Mouse (Mus musculus) skeletal muscle tissue, adult 2 months (tissue): Measurements from ENCODE around the gene Kcnt2.

Source experiments
- DNase-seq: peaks from one replicate; pipeline ENCODE4 v3.0.0-alpha.2; 2012; ENCODE audit warnings: low read depth, low spot score

Kcnt2 gene

GRCm38 (mm10) chr1:140245876-140246597, at the start of gene Kcnt2:
Gene Kcnt2, plus strand, starts transcription at chr1:140246158.
- DNase-seq = peak; percentile 27

DNA sequence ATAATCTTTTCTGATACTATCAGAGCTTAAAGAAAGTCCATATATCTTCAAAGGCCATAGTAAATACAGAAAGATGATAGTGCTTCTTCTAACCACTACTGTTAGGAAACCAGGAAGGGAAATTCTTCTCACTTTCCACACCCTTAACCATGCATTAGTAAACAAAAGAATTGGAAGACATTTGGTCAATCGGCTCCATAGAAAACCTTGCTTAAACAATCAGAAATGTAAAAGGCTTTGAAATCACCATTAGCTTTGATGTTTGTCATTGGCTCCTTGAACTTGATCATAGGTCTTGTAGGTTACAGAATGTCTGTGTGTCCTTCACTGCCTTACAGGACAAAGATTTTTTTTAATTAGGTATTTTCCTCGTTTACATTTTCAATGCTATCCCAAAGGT, 40.6 kb upstream of the Kcnt2 start:
- no peak for DNase-seq

DNA sequence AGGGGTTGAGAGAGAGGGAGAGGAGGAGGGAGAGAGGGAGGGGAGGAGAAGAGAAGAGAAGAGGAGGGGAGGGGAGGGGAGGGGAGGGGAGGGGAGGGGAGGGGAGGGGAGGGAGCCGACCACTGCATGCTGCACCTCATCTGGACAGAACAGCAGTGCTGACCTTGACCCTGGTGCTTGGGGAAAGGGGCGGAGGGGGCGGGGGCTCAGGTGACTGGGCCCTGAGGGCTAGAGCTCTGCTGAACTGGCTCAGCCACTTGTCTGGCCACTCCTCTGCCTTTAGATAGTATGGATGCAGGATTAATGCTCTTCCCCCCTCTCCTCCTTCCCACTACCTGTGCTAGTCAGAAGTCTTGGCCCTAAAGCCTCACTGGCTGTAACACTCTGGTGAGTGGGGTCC, 20.7 kb upstream of the Kcnt2 start:
- no peak for DNase-seq

- DNase-seq = no peak
Observed at GRCm38 (mm10) chr1:140226673-140227072, 19.3 kb upstream of the Kcnt2 start.

DNA sequence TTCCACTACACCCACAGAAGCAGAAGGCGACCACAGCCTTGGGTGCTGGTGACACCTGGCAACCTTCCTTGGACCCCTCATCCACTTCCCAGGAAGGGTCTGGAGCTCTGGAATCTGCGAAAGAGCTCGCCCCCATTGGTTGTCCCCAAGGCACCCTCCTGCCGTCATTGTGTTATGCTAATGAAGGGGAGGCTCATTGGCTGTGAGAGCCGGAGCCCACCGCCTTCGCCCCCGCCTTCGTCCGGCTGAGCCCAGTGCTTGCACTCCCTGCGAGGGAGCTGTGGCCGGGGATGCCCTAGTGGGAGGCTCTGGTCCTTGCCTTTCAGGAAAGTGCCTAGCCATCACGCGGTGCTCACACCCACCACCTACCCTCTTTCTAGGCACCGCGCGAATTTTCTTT, 493 bp upstream of the Kcnt2 start:
- no peak for DNase-seq

DNA sequence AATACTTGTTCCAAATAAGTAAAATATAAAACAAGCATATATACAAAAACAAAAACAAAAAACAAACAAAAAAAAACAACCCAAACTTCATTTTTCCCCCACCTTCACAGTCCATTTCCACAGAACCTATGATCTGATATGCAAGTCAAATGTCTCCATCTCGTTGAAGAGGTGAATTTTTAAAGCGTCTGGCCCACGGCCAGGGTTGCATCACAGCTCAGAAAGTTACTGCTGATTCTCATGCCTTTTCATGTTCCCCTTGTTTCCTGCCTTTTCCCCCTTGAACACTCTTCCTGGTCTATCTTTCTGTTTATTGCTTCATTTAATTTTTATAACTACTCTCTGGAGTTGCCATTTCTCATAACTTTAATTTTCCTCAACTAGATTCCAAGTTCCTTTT, 18.7 kb downstream of the Kcnt2 start:
- DNase-seq = no peak

- DNase-seq = no peak
Observed at GRCm38 (mm10) chr1:140266047-140266446, 20.1 kb downstream of the Kcnt2 start.

DNA sequence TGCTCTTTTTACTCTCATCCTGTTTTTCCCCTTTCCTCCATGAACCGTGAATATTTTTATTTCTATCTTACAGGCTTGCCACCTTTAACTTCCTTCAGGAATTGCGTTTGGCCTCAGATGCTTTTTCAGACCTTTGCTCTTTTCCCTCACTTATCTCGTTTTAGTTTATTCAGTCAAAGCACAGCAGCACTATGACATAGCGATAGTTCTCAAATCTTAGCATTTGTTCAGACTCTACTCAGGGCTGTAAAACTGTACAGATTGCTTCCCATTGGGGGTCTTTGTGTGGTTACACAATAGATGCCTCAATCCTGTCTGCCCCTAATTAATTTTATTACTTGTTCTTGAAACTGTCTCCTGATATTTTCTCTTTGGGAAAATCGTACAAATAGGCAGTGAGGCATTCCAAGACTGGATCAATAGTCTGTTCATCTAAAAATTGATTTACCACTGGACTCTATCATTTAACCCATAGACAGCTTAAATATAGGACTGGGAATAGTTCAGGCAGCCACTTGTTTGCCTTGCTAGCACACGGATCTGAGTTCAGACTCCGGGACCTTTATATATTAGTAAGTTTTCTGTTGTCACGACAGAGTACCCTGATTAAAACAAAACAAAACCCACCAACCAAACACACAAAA, 20.8 kb downstream of the Kcnt2 start:
- DNase-seq = no peak

- DNase-seq = no peak
Observed at GRCm38 (mm10) chr1:140267288-140267687, 21.3 kb downstream of the Kcnt2 start.

DNA sequence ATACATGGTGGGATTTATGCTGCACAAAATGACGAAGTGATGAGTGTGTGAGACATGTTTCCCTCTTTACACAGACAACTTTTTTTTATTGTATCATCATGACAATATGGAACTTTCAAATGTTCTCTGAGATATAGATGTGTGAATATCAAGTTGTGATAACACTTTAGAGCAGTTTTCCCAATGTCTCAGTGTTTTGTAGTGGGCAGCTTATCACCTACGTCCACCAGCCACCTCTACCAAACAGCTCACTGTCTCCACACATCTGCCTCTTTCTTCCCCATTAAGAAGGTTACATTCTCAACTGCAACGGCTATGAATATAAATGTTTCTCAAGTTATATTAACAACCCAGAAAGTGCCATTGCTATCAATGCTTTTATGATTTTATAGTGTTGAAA, 27.7 kb downstream of the Kcnt2 start:
- no peak for DNase-seq

DNA sequence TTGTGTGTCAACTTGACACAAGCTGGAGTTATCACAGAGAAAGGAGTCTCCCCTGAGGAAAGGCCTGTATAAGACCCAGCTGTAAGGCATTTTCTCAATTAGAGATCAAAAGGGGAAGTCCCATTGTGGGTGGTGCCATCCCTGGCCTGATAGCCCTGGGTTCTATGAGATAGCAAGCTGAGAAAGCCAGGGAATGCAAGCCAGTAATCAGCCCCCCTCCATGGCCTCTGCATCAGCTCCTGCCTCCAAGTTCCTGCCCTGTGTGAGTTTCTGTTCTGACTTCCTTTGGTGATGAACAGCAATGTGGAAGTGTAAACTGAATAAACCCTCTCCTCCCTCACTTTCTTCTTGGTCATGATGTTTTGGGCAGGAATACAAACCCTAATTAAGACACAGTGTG, 29.9 kb downstream of the Kcnt2 start:
- no peak for DNase-seq

GRCm38 (mm10) chr1:140293140-140293539, 47.2 kb downstream of the Kcnt2 start:
- DNase-seq = no peak

DNA sequence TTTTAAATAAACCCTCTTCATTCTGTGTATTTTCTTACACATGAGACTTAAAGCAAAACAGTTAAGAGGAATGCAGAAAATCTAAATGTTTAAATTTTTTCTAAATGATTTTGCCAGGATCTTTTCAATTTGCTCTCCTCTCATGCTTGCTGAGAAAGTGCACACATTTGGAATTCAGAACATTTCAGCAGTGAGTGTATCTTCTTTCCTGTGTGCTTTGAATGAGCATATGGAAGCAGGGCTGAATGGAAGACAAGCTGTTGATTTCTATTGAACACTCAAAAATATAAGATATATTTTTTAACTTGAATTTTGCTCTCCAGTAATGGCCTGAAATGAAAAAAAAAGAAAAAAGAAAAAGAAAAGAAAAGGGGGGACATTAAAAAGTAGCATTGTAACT, 49.5 kb downstream of the Kcnt2 start:
- DNase-seq = no peak

DNA sequence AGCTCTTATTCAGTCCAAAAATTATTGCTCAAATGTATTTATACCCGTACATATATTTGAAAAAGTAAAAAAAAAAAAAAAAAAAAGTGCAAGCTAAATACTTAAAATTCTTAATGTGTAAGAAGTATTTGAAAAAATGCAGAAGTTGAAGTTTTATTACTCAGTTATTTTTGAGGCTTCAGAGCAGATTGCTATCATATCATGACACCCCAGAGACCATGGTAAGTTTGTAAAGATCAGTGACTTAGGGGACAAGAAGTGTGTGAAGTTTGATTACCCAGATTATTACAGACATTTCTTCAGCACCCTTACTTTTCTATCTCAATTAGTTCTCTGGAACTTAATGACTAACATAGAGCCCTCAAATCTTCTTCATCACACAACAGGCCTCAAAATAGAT, 58.3 kb downstream of the Kcnt2 start:
- DNase-seq = no peak

GRCm38 (mm10) chr1:140305344-140305743, 59.4 kb downstream of the Kcnt2 start:
- DNase-seq = no peak

DNA sequence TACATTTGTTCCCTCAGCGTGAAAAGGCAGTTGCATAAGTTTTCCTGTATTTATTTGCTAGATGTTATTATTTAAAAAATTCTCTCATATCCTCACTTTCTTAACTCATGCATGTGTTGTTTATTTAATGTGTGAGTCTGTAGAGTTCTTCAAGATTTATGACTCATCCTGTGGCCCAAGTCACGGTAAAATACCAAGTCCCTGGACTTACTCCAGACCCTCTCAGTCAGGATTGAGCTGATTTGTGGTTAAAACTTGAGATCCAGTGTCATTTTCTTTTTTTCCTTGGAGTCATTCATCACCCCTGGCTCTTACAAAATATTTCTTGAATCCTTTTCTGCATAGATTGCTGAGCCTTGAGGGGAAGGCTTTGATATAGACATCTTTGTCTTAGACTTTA, 60.4 kb downstream of the Kcnt2 start:
- no peak for DNase-seq

DNA sequence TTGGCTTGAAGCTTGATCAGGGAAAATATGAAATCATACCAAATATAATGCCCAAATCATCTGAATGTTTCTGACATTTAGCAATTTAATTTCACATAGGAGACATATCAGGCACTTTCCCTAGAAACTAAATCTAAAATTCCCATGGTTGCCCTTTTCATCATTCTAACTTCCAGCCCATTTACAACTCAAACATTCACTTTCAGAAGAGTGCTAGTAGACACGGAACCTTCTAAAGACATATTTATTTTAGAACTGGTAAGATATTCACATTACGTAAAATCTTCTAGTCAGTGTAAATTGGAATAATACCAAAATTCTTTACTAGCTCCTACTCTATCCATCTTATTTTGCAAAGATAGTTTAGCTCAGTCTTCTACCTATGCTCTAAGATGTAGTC, 64.8 kb downstream of the Kcnt2 start:
- DNase-seq = no peak

- no peak for DNase-seq
Observed at GRCm38 (mm10) chr1:140325088-140325487, 79.1 kb downstream of the Kcnt2 start.

DNA sequence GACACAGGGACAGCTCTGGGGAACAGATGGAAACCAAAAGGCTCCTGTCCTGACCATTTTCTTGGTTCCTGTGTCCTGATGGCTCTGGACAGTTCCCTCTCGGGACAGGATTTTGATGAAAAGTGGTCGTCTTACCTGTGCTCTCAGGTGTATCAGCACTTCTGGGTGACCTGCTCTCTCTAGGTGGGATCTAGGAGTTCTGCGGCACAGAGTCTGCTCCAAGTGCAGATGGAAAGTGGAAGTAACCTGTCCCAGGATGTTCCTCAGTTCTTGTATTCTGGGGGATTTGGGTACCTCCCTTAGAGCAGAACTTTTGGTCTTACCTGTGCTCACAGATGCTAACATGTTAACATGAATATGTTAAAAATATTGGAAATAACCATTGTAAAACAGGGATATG, 80.8 kb downstream of the Kcnt2 start:
- no peak for DNase-seq

DNA sequence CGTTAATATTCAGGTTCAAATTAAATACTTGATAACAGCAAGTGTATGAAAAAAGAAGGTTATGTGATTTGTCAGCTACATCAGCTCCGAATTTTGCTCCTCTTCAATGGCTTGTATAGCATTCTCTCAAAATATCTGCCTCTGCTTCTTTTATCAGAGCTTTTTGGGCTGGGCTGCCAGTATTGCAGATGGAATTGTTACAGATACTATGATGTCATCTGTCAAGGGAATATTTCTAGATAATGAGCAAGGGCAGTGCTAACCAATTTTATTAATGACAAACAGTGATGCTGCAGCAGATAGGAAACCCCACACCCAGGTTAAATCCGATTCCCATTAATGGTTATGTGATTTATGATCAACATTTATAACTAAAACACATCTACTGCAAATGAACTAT, 87.7 kb downstream of the Kcnt2 start:
- DNase-seq = no peak

DNA sequence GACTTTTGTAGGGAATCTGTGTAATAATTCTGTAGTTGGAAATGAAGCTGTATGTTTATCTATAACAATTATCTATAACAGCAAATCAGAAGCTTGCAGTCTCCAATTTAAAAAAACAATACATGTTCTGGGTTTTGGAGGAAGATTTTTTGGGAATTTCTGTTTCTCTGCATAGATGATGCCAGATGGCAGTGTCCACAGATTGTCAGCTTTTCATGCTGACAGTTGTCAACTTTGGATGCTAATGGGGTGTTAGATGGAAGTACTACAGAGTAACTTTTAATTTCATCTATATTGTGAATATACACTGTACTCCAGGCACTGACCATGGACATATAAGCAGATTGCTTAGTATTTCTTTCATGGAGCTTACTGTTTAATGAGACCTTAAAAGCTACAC, 92.5 kb downstream of the Kcnt2 start:
- DNase-seq = no peak

DNA sequence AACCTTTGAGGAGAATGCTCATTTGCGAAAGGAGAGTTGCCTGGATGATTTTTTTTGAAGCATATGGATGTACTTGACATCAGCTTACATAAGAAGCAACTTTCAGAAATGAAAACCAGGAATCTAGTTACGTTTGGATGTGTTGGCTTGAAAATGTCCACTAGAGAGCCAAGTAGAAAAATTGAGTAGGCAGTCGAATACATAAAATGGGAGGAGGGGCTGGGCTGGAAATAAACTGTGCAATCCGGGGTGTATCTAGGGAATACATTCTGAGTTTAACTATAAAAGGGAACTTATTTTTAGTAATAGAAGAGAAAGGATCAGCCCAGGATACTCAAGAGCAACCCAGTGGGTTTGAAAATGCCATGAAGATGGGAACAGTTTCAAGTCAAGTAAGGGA, 93.4 kb downstream of the Kcnt2 start:
- DNase-seq = peak; percentile 6

DNA sequence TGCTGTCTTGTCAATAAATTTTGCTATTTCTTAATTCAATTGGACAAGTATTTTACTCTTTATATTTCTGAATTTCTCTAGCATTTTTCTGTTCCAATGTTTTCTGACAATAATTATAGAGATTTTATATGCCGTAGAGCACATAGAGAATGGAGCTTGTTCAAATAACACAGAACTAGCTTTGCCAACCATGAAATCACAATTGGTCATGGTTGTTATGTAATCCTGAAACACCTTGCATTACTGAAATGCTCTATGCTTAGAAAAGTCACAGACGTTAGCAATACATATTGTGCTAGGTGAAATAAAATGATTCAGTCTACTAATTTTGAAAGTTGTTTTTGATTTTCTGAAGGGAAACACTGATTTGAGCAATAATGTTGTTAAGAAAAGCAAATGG, 118.8 kb downstream of the Kcnt2 start:
- DNase-seq = no peak

DNA sequence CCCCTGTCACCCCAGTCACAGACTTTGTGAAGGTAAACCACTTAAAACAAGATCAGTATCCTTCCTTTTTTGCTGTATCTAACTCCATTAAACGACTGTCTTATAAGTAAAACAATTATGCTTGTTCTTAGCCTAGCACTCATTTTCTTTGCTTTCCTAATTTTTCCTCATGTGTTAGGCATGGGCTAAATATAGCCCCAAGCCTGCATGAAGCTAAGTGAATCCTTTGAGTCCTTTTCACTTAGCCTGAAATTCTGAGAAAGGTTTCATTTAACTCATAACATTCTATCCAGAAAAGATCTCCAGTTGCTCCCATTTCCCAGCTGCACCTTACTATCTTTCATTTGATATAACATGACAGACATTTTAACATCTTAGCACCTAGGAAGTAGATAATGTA, 127.6 kb downstream of the Kcnt2 start:
- no peak for DNase-seq
